Mouse (Mus musculus): ENCODE results near the gene Ppih.

GRCm38 (mm10) chr4:119305418-119305817, 14.9 kb downstream of the Ppih start:
- no peak for TF ChIP-seq SIN3A (IDR thresholded peaks at IDR 0.05; ENCODE audit: low read length)
- no peak for TF ChIP-seq POLR2A (IDR thresholded peaks at IDR 0.05; ENCODE audit: control insufficient read depth in 1 of 2, insufficient read depth in 1 of 2, low read depth in 1 of 2, low read length in 2 of 2, poor library complexity in 1 of 2)
- TF ChIP-seq ZC3H11A (IDR thresholded peaks at IDR 0.05; ENCODE audit: low read depth, low read length): no peak
- no peak for TF ChIP-seq CTCF (IDR thresholded peaks at IDR 0.05 in 2 of 3, conservative IDR thresholded peaks at IDR 0.05 in 1 of 3; ENCODE audit: control insufficient read depth in 1 of 3, insufficient read depth in 1 of 3, low read depth in 2 of 3, low read length in 3 of 3, poor library complexity in 1 of 3, severe bottlenecking in 1 of 3)
- no peak for TF ChIP-seq ELF1 (IDR thresholded peaks at IDR 0.05; ENCODE audit: low read depth, low read length)
- no peak for TF ChIP-seq TBP (IDR thresholded peaks at IDR 0.05; ENCODE audit: low read depth, low read length)
- TF ChIP-seq GATA1 (IDR thresholded peaks at IDR 0.05; ENCODE audit: low read depth, low read length): no peak
- no peak for TF ChIP-seq EP300 (IDR thresholded peaks at IDR 0.05; ENCODE audit: low read depth in 1 of 2, low read length in 2 of 2)
- TF ChIP-seq E2F4 (IDR thresholded peaks at IDR 0.05; ENCODE audit: borderline replicate concordance, low read depth, low read length): no peak
- no peak for TF ChIP-seq ZMIZ1 (IDR thresholded peaks at IDR 0.05; ENCODE audit: low read depth, low read length)
- no peak for TF ChIP-seq USF1 (IDR thresholded peaks at IDR 0.05; ENCODE audit: low read depth, low read length)
- no peak for TF ChIP-seq TCF12 (IDR thresholded peaks at IDR 0.05; ENCODE audit: low read depth, low read length)
- no peak for TF ChIP-seq MAFK (IDR thresholded peaks at IDR 0.05; ENCODE audit: borderline replicate concordance, low read depth, low read length)
